Mouse (Mus musculus) limb, embryonic 15.5 days (tissue): Measurements from ENCODE around the gene Swsap1. TPM values are rescaled to one million over a fixed set of nuclear protein-coding genes. Genes with fewer than 3 reads are reported as not detected.

Source experiments
- ATAC-seq: fragments of 200-750 bp; cut with Nextera tagmentation; 2 replicates; pipeline ENCODE4 v1.8.0; 2017; ENCODE audit warnings: low read depth, moderate TSS enrichment; ENCODE audit not compliant: insufficient number of reproducible peaks, low FRiP score, low TSS enrichment
- H3K27ac ChIP-seq: fragments of 300-500 bp; sonication (generic); 2 replicates; pipeline ENCODE4 v1.5.1; 2015; ENCODE audit warnings: moderate library complexity, mild to moderate bottlenecking, inconsistent platforms
- H3K27me3 ChIP-seq: fragments of 300-500 bp; sonication (generic); 2 replicates; pipeline ENCODE4 v1.6.1; 2015; ENCODE audit warnings: inconsistent platforms
- H3K36me3 ChIP-seq: fragments of 300-500 bp; sonication (generic); 2 replicates; pipeline ENCODE4 v1.6.1; 2015; ENCODE audit warnings: inconsistent platforms
- H3K4me1 ChIP-seq: fragments of 300-500 bp; sonication (generic); 2 replicates; pipeline ENCODE4 v1.6.1; 2015; ENCODE audit warnings: inconsistent platforms
- H3K4me2 ChIP-seq: fragments of 300-500 bp; sonication (generic); 2 replicates; pipeline ENCODE4 v1.6.1; 2015; ENCODE audit warnings: mild to moderate bottlenecking, inconsistent platforms
- H3K4me3 ChIP-seq: fragments of 300-500 bp; sonication (generic); 2 replicates; pipeline ENCODE4 v1.5.1; 2015; ENCODE audit warnings: mild to moderate bottlenecking, inconsistent platforms
- H3K9ac ChIP-seq: fragments of 300-500 bp; sonication (generic); 2 replicates; pipeline ENCODE4 v1.6.1; 2015; ENCODE audit warnings: inconsistent platforms
- H3K9me3 ChIP-seq: fragments of 300-500 bp; sonication (generic); 2 replicates; pipeline ENCODE4 v1.6.1; 2016; ENCODE audit warnings: inconsistent platforms
- WGBS: fragments of 180-500 bp; shearing (Covaris S2); methylation state at CpG from one replicate; pipeline ENCODE4 v1.1.7; 2015; 5-methylcytosine and 5-hydroxymethylcytosine counted together
- polyA plus RNA-seq: library from polyadenylated mRNA; unstranded; fragments of >200 nt; fragmentation: Nextera tagmentation; extraction: Ambion mirVana; gene quantifications from 2 replicates; pipeline ENCODE4 v1.2.1, GENCODE M21; 2015

Gene Swsap1
- polyA plus RNA-seq, 1 experiment from 2014 or later, result 9.2 TPM

DNA sequence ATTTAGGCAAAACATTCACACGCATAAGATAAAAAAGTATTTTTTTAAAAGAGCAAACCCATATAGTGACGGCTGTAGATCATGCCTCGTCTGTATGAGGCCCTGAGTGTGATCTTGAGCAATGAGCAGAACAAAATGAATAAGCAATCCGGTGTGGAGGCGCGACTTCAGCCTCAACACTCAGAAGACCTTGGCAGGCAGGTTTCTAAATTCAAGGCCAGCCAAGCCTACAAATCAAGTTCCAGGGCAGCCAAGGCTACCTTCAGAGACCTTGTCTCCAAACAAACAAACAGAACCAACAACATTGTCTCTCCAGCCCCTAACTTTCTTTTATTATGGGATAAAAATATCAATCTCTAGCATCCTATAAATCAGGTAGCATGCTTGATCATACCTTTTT is 44.7 kb downstream of the Swsap1 start:
- H3K9ac ChIP-seq, result no peak overlapping the region
- no peak overlapping the region for H3K4me2 ChIP-seq
- ATAC-seq, result no peak
- H3K9me3 ChIP-seq, result no peaks in the 10 kb centered on the region
- 89% methylated on average over 6 of the region's 6 CpGs for whole genome bisulfite sequencing
- peaks cover 11% of the 10 kb centered on the region for H3K36me3 ChIP-seq
- H3K4me3 ChIP-seq, result no peak overlapping the region
- H3K27ac ChIP-seq, result no peak overlapping the region
- peaks cover 24% of the 10 kb centered on the region for H3K4me1 ChIP-seq
- no peaks in the 10 kb centered on the region; the same call in 1 of the 2 replicates for H3K27me3 ChIP-seq

DNA sequence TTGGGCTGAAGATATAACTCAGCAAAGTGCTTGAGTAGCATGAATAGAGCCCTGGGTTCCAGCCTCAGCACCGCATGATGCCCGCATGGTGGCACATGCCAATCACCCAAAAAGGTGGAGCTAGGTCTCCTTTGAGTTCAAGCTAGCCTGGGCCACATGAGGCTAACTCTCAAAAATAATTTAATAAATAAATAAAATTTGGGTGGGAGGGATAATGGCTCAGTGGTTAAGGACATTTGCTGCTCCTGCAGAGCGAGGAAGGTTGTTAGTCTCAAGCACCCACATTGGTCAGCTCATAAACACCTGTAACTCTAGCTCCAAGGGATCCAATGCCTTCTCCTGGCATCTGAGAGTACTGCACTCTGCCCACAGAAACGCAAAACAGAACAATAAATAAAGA is 46.1 kb downstream of the Swsap1 start:
- H3K9me3 ChIP-seq, result no peaks in the 10 kb centered on the region
- WGBS, result 90% methylated on average over 4 of the region's 4 CpGs
- no peak overlapping the region for H3K9ac ChIP-seq
- peaks cover 26% of the 10 kb centered on the region for H3K4me1 ChIP-seq
- no peak overlapping the region for H3K4me3 ChIP-seq
- peaks cover 24% of the 10 kb centered on the region for H3K36me3 ChIP-seq
- ATAC-seq, result no peak
- no peak overlapping the region for H3K27ac ChIP-seq
- H3K27me3 ChIP-seq, result no peaks in the 10 kb centered on the region; the same call in 1 of the 2 replicates
- H3K4me2 ChIP-seq, result no peak overlapping the region

DNA sequence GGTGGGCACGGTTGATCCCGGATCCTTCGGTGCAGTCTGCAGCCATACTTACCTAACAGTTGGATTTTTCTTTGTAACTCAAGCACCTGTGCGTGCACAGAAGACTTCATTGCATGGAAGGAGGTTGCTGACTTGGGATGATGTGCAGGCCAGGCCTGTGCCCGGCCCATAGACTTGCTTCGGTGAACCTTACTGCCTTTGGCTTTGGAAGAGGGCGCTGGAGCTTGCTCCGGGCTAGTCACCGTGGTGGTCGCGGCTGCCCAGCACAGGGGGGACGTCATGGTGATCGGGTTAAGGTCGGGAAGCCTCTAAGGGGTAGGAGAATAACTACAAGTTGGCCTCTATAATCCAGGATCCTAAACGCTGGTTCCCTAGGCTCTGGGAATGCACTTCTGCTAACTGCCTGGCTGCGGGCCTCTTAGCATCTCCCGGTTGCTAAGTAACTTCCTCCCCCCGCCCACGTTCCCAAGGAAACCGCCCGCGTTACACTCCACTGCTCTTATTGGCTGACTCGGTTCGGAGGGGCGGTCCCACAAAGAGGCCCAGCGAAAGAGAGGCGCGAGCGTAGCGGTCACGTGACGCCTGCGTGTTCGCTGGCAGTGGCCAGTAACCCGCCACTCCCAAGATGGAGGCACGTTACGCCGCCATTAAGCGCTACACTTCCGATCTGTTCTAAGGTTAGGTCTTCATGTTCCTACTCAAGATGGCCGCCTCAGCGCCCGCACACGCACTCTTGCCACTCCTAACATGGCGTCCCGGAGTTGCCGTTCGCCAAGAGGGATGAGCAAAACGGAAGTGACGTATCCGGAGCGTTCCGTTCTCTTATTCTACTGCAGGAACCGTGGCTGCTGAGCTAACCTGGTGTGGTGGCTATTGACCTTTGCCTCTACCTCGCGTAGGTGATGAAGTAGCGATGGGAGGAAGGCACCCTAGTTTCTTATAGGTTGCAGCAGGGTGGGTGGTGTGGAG is 46.9 kb downstream of the Swsap1 start, which contains the start of the genes Ccdc151 and Prkcsh:
Gene Ccdc151, minus strand, starts transcription at position 441 of the 969 bp plus-strand sequence.
Gene Prkcsh, plus strand, starts transcription at position 613 of the 969 bp plus-strand sequence.
- Histone ChIP-seq H3K36me3 (peaks cover 33% of the 10 kb centered on the region), H3K9me3 (no peaks in the 10 kb centered on the region), H3K4me3 (peak within 1 kb of the TSS; percentile 56), H3K4me1 (peaks cover 26% of the 10 kb centered on the region), H3K27ac (peak within 1 kb of the TSS; percentile 71), H3K27me3 (no peaks in the 10 kb centered on the region), H3K9ac (peak within 1 kb of the TSS; percentile 38), H3K4me2 (peak within 1 kb of the TSS; percentile 83)
- ATAC-seq, result peak; percentile 99
- WGBS, result 5% methylated on average over 57 of the region's 57 CpGs

DNA sequence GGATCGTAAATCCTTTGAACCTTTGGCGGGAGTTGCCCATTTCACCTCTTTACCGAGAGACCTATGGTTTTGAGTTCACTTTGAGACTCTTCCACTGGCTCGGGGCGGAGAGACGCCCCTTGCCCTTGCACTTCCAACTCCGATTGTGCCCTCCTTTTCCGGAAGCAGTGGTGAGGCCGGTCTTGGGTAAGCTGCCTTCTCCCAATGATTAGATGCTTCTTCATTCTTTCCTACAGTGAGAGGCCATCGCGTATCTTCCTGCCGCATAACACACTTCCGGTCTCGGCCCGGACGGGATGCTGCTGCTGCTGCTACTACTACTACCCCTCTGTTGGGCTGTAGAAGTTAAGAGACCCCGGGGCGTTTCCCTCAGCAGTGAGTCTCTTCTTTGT is 47.6 kb downstream of the Swsap1 start:
- H3K9me3 ChIP-seq, result no peaks in the 10 kb centered on the region
- under 1% methylated on average over 18 of the region's 18 CpGs for WGBS
- H3K27ac ChIP-seq, result peak overlapping the region; percentile 71
- peaks cover 26% of the 10 kb centered on the region for H3K4me1 ChIP-seq
- H3K36me3 ChIP-seq, result peaks cover 40% of the 10 kb centered on the region
- peak overlapping the region; percentile 38 for H3K9ac ChIP-seq
- H3K27me3 ChIP-seq, result no peaks in the 10 kb centered on the region
- ATAC-seq, result no peak
- peak overlapping the region; percentile 56 for H3K4me3 ChIP-seq
- peak overlapping the region; percentile 83 for H3K4me2 ChIP-seq

DNA sequence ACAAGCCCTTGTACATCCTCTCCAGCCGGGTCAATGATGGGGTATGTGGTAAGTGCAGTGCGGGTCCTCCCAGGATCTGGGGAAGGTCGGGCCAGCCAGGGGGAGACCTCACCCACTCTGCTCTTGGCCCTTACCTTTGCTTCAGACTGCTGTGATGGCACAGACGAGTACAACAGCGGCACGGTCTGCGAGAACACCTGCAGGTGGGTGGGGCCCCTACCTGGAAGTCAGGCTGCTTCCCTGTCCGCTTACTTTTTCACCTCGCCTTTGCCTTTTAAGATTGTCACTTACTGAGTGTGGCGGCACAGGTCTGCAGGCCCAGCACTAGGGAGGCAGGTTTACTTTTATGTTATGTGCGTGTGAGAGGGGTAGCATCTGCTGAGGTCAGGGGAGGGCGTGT is 49.0 kb downstream of the Swsap1 start:
- H3K4me3 ChIP-seq, result no peak overlapping the region
- no peaks in the 10 kb centered on the region for H3K27me3 ChIP-seq
- WGBS, result 87% methylated on average over 12 of the region's 12 CpGs
- H3K4me1 ChIP-seq, result peaks cover 26% of the 10 kb centered on the region
- no peak overlapping the region for H3K9ac ChIP-seq
- H3K9me3 ChIP-seq, result no peaks in the 10 kb centered on the region
- H3K27ac ChIP-seq, result no peak overlapping the region
- ATAC-seq, result no peak
- H3K36me3 ChIP-seq, result peaks cover 53% of the 10 kb centered on the region
- no peak overlapping the region for H3K4me2 ChIP-seq

Other genes starting within 250 kb of the Swsap1 start
- 41.4 and 42.8 TPM in 2 replicates for gene Ldlr, start 232.3 kb upstream of the Swsap1 start, polyA plus RNA-seq
- 84.3 and 89.8 TPM in 2 replicates for gene Spc24, start 195.5 kb upstream of the Swsap1 start, polyA plus RNA-seq
- 20.9 and 22.7 TPM in 2 replicates for gene Kank2, start 157.0 kb upstream of the Swsap1 start, polyA plus RNA-seq
- 0.64 and 0.70 TPM in 2 replicates for gene Angptl8, start 120.2 kb upstream of the Swsap1 start, polyA plus RNA-seq
- gene Dock6, start 103.1 kb upstream of the Swsap1 start, polyA plus RNA-seq, result 38.1 and 41.0 TPM in 2 replicates
- gene Rab3d, start 37.6 kb upstream of the Swsap1 start, polyA plus RNA-seq, result 57.3 and 57.7 TPM in 2 replicates
- 3.2 and 4.1 TPM in 2 replicates for gene Ccdc159, start 28.3 kb upstream of the Swsap1 start, polyA plus RNA-seq
- gene Tmem205, start 28.2 kb upstream of the Swsap1 start, polyA plus RNA-seq, result 53.4 and 56.0 TPM in 2 replicates
- gene Plppr2, start 18.7 kb upstream of the Swsap1 start, polyA plus RNA-seq, result 8.4 and 8.7 TPM in 2 replicates
- gene Epor, start 7.8 kb downstream of the Swsap1 start, polyA plus RNA-seq, result 6.0 and 6.4 TPM in 2 replicates
- gene Rgl3, start 33.7 kb downstream of the Swsap1 start, polyA plus RNA-seq, result 0.70 and 0.87 TPM in 2 replicates
- gene Ccdc151, start 46.9 kb downstream of the Swsap1 start, polyA plus RNA-seq, result 0.58 and 0.65 TPM in 2 replicates
- 111 and 117 TPM in 2 replicates for gene Prkcsh, start 47.1 kb downstream of the Swsap1 start, polyA plus RNA-seq
- 0.05 and 0.10 TPM in 2 replicates for gene Elavl3, start 96.3 kb downstream of the Swsap1 start, polyA plus RNA-seq
- gene Gm49318, start 115.5 kb downstream of the Swsap1 start, polyA plus RNA-seq, result not detected in 2 replicates
- gene Zfp653, start 115.6 kb downstream of the Swsap1 start, polyA plus RNA-seq, result 9.6 and 10.9 TPM in 2 replicates
- 38.4 and 39.6 TPM in 2 replicates for gene Ecsit, start 129.7 kb downstream of the Swsap1 start, polyA plus RNA-seq
- gene Cnn1, start 143.5 kb downstream of the Swsap1 start, polyA plus RNA-seq, result 3.1 and 4.2 TPM in 2 replicates
- 164 and 173 TPM in 2 replicates for gene Elof1, start 161.4 kb downstream of the Swsap1 start, polyA plus RNA-seq
- gene Acp5, start 180.0 kb downstream of the Swsap1 start, polyA plus RNA-seq, result 31.2 and 46.5 TPM in 2 replicates
- gene Pigyl, start 201.1 kb downstream of the Swsap1 start, polyA plus RNA-seq, result 69.3 and 78.2 TPM in 2 replicates
- 0.19 and 0.26 TPM in 2 replicates for gene Zfp872, start 232.3 kb downstream of the Swsap1 start, polyA plus RNA-seq